In genomic region chr3:152348011-152348830, GRCm38 (mm10) we compare ENCODE assay signal across 14 mouse cellular contexts. TPM values are rescaled to one million over a fixed set of nuclear protein-coding genes. Genes with fewer than 3 reads are reported as not detected.
A peak's percentile ranks its signal among the peaks of the same experiment; 100 is the strongest.
DNase-seq lines count a peak whose midpoint lies in the region; ATAC-seq and TF ChIP-seq lines count a peak whose summit lies in the region.
"Had no signal": no experiment of that assay in that cellular context is flagged by ENCODE, and none has a peak within 500 bp of the region (broad histone marks: within the 10 kb centered on the region; RNA-seq: fewer than 3 reads in every experiment).

No protein-coding gene starts in this region.

- 0 out of 2 replicates have a peak overlapping the region, but pooled peaks have one; percentile 63 for H3K4me2 ChIP-seq in embryonic facial prominence, embryonic 13.5 days
- H3K4me2 ChIP-seq in kidney, embryonic 16.5 days (replicated peaks; ENCODE audit: low read depth, low read length), result no peak overlapping the region
- peak overlapping the region; percentile 67; the same call in 1 of the 2 replicates for H3K4me2 ChIP-seq in midbrain, embryonic 13.5 days (replicated peaks)

- no peaks in the 10 kb centered on the region for H3K9me3 ChIP-seq in embryonic facial prominence, embryonic 13.5 days
- no peaks in the 10 kb centered on the region for H3K9me3 ChIP-seq in embryonic facial prominence, embryonic 10.5 days
- no peaks in the 10 kb centered on the region for H3K9me3 ChIP-seq in kidney, embryonic 16.5 days (ENCODE audit: low read length)
- H3K9me3 ChIP-seq in midbrain, embryonic 13.5 days, result no peaks in the 10 kb centered on the region

- no peak for DNase-seq in embryonic facial prominence, embryonic 10.5 days (ENCODE audit: low spot score)
- peak; percentile 17 for DNase-seq in kidney, adult 2 months
- no peak for DNase-seq in urinary bladder, adult 2 months (ENCODE audit: low spot score)
- no peak for DNase-seq in frontal cortex, postnatal 36 days (ENCODE audit: low spot score in 2 of 2)
- DNase-seq: cerebellum, adult 11 months; heart, postnatal 14 days; kidney, postnatal 10 days; right cerebral cortex, postnatal 25 days had no signal

- no peak overlapping the region for H3K4me3 ChIP-seq in embryonic facial prominence, embryonic 13.5 days
- no peak overlapping the region for H3K4me3 ChIP-seq in embryonic facial prominence, embryonic 10.5 days
- H3K4me3 ChIP-seq in kidney, adult 2 months (ENCODE audit: insufficient read depth, low read depth, low read length), result no peak overlapping the region
- H3K4me3 ChIP-seq in kidney, embryonic 16.5 days (ENCODE audit: low read length), result no peak overlapping the region
- H3K4me3 ChIP-seq in bone marrow, adult 2 months (replicated peaks; ENCODE audit: control insufficient read depth, low read depth, low read length), result peak overlapping the region; percentile 10
- H3K4me3 ChIP-seq in midbrain, embryonic 13.5 days (replicated peaks), result no peak overlapping the region

- H3K27ac ChIP-seq in embryonic facial prominence, embryonic 13.5 days, result no peak overlapping the region
- H3K27ac ChIP-seq in embryonic facial prominence, embryonic 10.5 days (replicated peaks), result no peak overlapping the region
- no peak overlapping the region for H3K27ac ChIP-seq in kidney, adult 2 months (ENCODE audit: insufficient read depth, low read depth, low read length)
- H3K27ac ChIP-seq in kidney, embryonic 16.5 days (ENCODE audit: low read length), result no peak overlapping the region
- H3K27ac ChIP-seq in bone marrow, adult 2 months (ENCODE audit: control insufficient read depth, insufficient read depth, low read depth, low read length, poor library complexity), result no peak overlapping the region
- no peak overlapping the region for H3K27ac ChIP-seq in midbrain, embryonic 13.5 days
- H3K27ac ChIP-seq: stomach, postnatal 0 days had no signal

- no peaks in the 10 kb centered on the region for H3K27me3 ChIP-seq in embryonic facial prominence, embryonic 13.5 days
- H3K27me3 ChIP-seq in embryonic facial prominence, embryonic 10.5 days (replicated peaks; ENCODE audit: low read depth, poor library complexity, severe bottlenecking), result no peaks in the 10 kb centered on the region
- H3K27me3 ChIP-seq in kidney, adult 2 months (replicated peaks; ENCODE audit: control insufficient read depth, insufficient read depth, low read length), result no peaks in the 10 kb centered on the region
- no peaks in the 10 kb centered on the region for H3K27me3 ChIP-seq in kidney, embryonic 16.5 days (ENCODE audit: insufficient read depth, low read length)
- no peaks in the 10 kb centered on the region for H3K27me3 ChIP-seq in midbrain, embryonic 13.5 days

- no peak for ATAC-seq in embryonic facial prominence, embryonic 13.5 days (ENCODE audit: insufficient number of reproducible peaks, insufficient read depth, low FRiP score, low TSS enrichment, low read depth)
- ATAC-seq in kidney, embryonic 16.5 days (ENCODE audit: low FRiP score, low TSS enrichment), result no peak
- no peak for ATAC-seq in midbrain, embryonic 13.5 days
- ATAC-seq: CD4-positive, CD25-positive, alpha-beta regulatory T cell, adult 4 months had no signal

- no peak for TF ChIP-seq POLR2A in kidney, adult 2 months (IDR thresholded peaks at IDR 0.05; ENCODE audit: low read depth, low read length)
- no peak for TF ChIP-seq POLR2A in bone marrow, adult 2 months (IDR thresholded peaks at IDR 0.05; ENCODE audit: borderline replicate concordance, control insufficient read depth, low read depth, low read length)

- 0 out of 2 replicates have a peak, but pooled peaks cover 4% of the 10 kb centered on the region for H3K36me3 ChIP-seq in embryonic facial prominence, embryonic 13.5 days
- peaks cover 9% of the 10 kb centered on the region for H3K36me3 ChIP-seq in embryonic facial prominence, embryonic 10.5 days (replicated peaks)
- H3K36me3 ChIP-seq in kidney, adult 2 months (ENCODE audit: control insufficient read depth, insufficient read depth, low read length), result no peaks in the 10 kb centered on the region
- no peaks in the 10 kb centered on the region for H3K36me3 ChIP-seq in kidney, embryonic 16.5 days (ENCODE audit: insufficient read depth, low read length)
- no peaks in the 10 kb centered on the region for H3K36me3 ChIP-seq in midbrain, embryonic 13.5 days

- H3K9ac ChIP-seq in embryonic facial prominence, embryonic 13.5 days, result no peak overlapping the region
- no peak overlapping the region for H3K9ac ChIP-seq in kidney, embryonic 16.5 days (replicated peaks; ENCODE audit: low read length)
- H3K9ac ChIP-seq in midbrain, embryonic 13.5 days (replicated peaks), result no peak overlapping the region

- no peak for TF ChIP-seq CTCF in kidney, adult 2 months (conservative IDR thresholded peaks at IDR 0.05; ENCODE audit: insufficient read depth, insufficient read length, low read depth, low read length)
- TF ChIP-seq CTCF in bone marrow, adult 2 months (IDR thresholded peaks at IDR 0.05; ENCODE audit: control insufficient read depth, insufficient read depth, low read length), result no peak

- 85% methylated on average over 10 of the region's 10 CpGs for WGBS in embryonic facial prominence, embryonic 13.5 days
- 91% methylated on average over 10 of the region's 10 CpGs for WGBS in embryonic facial prominence, embryonic 10.5 days
- WGBS in kidney, adult 2 months, result 71% methylated on average over 10 of the region's 10 CpGs
- WGBS in kidney, embryonic 16.5 days, result 92% methylated on average over 10 of the region's 10 CpGs
- 64% methylated on average over 10 of the region's 10 CpGs for WGBS in bone marrow, adult 2 months
- WGBS in midbrain, embryonic 13.5 days, result 84% methylated on average over 10 of the region's 10 CpGs

- H3K4me1 ChIP-seq in embryonic facial prominence, embryonic 13.5 days, result peaks cover 32% of the 10 kb centered on the region
- peaks cover 28% of the 10 kb centered on the region for H3K4me1 ChIP-seq in embryonic facial prominence, embryonic 10.5 days
- H3K4me1 ChIP-seq in kidney, adult 2 months (ENCODE audit: control insufficient read depth, insufficient read depth, low read length), result peaks cover 15% of the 10 kb centered on the region
- H3K4me1 ChIP-seq in kidney, embryonic 16.5 days (ENCODE audit: insufficient read depth, low read length), result peaks cover 21% of the 10 kb centered on the region
- H3K4me1 ChIP-seq in bone marrow, adult 2 months (ENCODE audit: control insufficient read depth, insufficient read depth, low read length), result peaks cover 3% of the 10 kb centered on the region
- peaks cover 43% of the 10 kb centered on the region for H3K4me1 ChIP-seq in midbrain, embryonic 13.5 days (replicated peaks)

RNA-seq across cellular contexts. Expression of gene Usp33, which starts 1.9 kb away (rescaled TPM):
- polyA plus RNA-seq in embryonic facial prominence, embryonic 13.5 days (2015; fragmentation: Nextera tagmentation; extraction: Ambion mirVana), result 39.8 and 51.8 TPM in 2 replicates
- 52.9 and 53.9 TPM in 2 replicates for polyA plus RNA-seq in embryonic facial prominence, embryonic 10.5 days (2016; fragmentation: Nextera tagmentation; extraction: Ambion mirVana)
- 21.0 and 23.7 TPM in 2 replicates for polyA plus RNA-seq in kidney, adult 2 months (2012; rRNA removed)
- polyA plus RNA-seq in kidney, embryonic 16.5 days (2015; fragmentation: Nextera tagmentation; extraction: Ambion mirVana), result 45.7 and 46.2 TPM in 2 replicates
- 16.6 and 29.3 TPM in 2 replicates for polyA plus RNA-seq in bone marrow, adult 2 months (2011; ENCODE audit: insufficient read depth, insufficient read length, low replicate concordance, missing spikeins)
- 79.1 and 85.8 TPM in 2 replicates for polyA plus RNA-seq in midbrain, embryonic 13.5 days (2015; fragmentation: Nextera tagmentation; extraction: Ambion mirVana)
- polyA plus RNA-seq in urinary bladder, adult 2 months (2012; rRNA removed), result 32.8 and 39.3 TPM in 2 replicates

RNA-seq across cellular contexts. Expression of gene Miga1, which starts 8.0 kb away (rescaled TPM):
- polyA plus RNA-seq in embryonic facial prominence, embryonic 13.5 days (2015; fragmentation: Nextera tagmentation; extraction: Ambion mirVana), result 19.4 and 21.0 TPM in 2 replicates
- 18.7 and 19.1 TPM in 2 replicates for polyA plus RNA-seq in embryonic facial prominence, embryonic 10.5 days (2016; fragmentation: Nextera tagmentation; extraction: Ambion mirVana)
- polyA plus RNA-seq in kidney, adult 2 months (2012; rRNA removed), result 10.1 and 10.6 TPM in 2 replicates
- 17.3 and 21.1 TPM in 2 replicates for polyA plus RNA-seq in kidney, embryonic 16.5 days (2015; fragmentation: Nextera tagmentation; extraction: Ambion mirVana)
- polyA plus RNA-seq in bone marrow, adult 2 months (2011; ENCODE audit: insufficient read depth, insufficient read length, low replicate concordance, missing spikeins), result 0.65 and 2.8 TPM in 2 replicates
- 18.1 TPM in 2 replicates for polyA plus RNA-seq in midbrain, embryonic 13.5 days (2015; fragmentation: Nextera tagmentation; extraction: Ambion mirVana)
- 6.4 and 7.4 TPM in 2 replicates for polyA plus RNA-seq in urinary bladder, adult 2 months (2012; rRNA removed)

RNA-seq across cellular contexts. Expression of gene Zzz3, which starts 47.1 kb away (rescaled TPM):
- polyA plus RNA-seq in embryonic facial prominence, embryonic 13.5 days (2015; fragmentation: Nextera tagmentation; extraction: Ambion mirVana), result 55.1 and 57.8 TPM in 2 replicates
- polyA plus RNA-seq in embryonic facial prominence, embryonic 10.5 days (2016; fragmentation: Nextera tagmentation; extraction: Ambion mirVana), result 57.2 and 58.2 TPM in 2 replicates
- 19.1 and 19.5 TPM in 2 replicates for polyA plus RNA-seq in kidney, adult 2 months (2012; rRNA removed)
- 50.3 and 54.5 TPM in 2 replicates for polyA plus RNA-seq in kidney, embryonic 16.5 days (2015; fragmentation: Nextera tagmentation; extraction: Ambion mirVana)
- 11.5 and 13.2 TPM in 2 replicates for polyA plus RNA-seq in bone marrow, adult 2 months (2011; ENCODE audit: insufficient read depth, insufficient read length, low replicate concordance, missing spikeins)
- polyA plus RNA-seq in midbrain, embryonic 13.5 days (2015; fragmentation: Nextera tagmentation; extraction: Ambion mirVana), result 36.3 and 40.4 TPM in 2 replicates
- polyA plus RNA-seq in urinary bladder, adult 2 months (2012; rRNA removed), result 25.4 and 26.2 TPM in 2 replicates
